Mouse (Mus musculus): ENCODE results near the gene Sez6l.

Sez6l gene

DNA sequence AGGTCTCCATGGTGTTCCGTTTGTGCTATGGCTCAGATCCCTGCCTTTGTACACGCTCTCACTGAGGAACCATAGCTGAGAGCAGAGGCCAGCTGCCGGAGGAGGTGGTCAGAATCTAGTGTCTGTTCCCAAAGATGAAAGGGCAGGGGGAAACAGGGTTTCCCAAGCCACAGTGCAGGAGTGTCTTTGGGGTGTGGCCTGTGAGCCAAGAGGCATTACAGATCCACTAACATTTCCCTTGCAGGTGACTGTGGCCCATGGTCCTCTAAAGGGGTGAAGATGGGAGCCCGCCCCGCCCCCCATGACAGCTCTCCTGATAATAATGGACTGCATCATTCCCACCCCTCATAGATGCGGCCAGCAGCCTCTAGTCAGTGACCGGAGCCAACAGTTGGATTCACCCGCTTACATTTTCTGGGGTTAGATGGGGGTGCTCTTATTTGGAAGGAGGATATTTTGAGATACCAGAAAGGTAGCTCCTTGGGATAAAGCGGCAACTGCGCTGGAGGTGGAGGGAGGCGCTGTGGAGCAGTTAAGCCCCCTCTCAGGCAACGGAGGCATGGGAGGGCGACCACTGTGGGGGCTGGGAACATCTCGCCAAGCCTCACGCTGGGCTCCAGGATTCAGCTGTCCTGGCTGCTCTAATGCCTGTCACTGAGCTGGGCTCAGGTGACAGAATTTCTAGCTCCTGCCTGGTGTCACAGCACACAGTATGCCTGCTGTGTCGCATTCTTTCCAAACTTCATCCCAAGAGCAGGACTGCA lies 43.5 kb downstream of the Sez6l start:
- no peak for DNase-seq (ENCODE audit: extremely low spot score)

DNA sequence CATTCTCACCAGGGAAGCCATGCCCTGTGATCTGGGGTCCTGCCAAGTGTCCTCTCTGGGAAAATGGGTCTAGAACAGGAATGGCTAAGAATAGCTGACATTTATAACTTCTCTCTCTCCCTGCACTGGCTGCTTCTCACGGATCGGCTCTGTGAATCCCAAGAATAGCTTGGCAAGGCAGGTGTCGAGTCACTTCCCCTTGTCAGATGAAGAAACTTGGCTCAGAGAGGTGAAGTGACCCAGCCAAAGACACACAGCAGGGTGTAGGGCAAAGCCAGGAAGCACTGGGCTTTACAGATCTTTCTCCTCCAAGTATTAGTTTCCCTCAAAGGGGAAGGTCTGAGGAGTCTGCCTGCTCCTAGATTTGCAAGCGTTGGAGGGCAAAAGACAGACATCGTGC lies 44.1 kb downstream of the Sez6l start:
- DNase-seq (ENCODE audit: extremely low spot score) = no peak

DNA sequence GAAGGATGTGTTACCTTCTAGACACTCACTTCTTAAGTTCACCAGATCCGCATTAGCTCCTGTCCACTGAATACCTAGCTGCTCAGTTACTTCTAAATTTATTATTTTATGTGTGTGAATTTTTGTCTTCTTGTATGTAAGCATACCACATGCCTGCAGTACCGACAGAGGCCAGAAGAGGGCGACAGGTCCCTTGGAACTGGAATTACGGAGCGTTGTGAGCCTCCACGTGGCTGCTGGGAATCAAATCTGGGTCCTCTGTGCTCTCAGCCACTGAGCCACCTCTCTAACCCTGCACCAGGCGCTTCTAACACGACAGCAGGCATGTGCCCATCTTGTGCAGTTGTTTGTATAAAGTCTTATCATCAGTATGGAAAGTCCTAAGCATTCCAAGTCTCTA lies 44.8 kb downstream of the Sez6l start:
- DNase-seq (ENCODE audit: extremely low spot score) = no peak

DNA sequence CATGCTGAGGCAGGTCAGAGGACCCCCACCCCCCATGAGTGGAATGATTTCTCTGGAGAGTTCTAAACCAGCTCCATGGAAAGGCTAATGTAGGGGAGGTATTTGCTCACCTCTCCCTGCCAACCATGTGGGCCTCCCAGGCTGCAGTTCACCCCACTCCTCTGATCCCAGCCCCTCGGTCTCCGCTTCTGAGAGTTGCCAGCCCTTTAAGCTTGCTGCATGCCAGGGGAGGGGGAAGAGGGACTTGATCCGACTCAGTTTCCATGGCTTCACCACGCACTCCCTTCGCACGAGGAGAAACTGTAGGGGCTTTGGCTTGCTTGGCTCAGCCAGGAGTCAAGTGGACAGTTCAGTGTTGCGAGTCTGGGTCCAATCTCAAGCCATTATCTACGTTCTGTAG lies 45.9 kb downstream of the Sez6l start:
- no peak for DNase-seq (ENCODE audit: extremely low spot score)

DNA sequence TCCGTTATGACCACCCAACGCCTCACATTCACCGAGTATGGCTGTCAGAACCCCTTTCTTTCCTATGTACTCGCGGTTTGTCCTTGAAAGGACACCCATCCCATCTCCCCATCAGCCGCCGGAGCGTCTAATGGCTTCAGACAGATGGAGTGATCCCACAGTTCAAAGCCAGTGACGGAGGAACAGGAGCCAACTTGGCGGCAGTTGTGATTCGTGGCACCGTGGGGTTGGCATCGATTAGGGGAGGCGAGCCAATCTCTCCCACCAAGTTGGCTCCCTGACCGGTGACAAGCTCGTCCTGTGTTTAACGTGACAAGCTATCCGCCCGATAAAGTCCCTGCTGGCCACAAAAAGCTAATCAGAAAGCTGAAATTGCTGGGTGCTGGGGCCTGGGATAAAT lies 50.0 kb downstream of the Sez6l start:
- no peak for DNase-seq (ENCODE audit: extremely low spot score)

DNA sequence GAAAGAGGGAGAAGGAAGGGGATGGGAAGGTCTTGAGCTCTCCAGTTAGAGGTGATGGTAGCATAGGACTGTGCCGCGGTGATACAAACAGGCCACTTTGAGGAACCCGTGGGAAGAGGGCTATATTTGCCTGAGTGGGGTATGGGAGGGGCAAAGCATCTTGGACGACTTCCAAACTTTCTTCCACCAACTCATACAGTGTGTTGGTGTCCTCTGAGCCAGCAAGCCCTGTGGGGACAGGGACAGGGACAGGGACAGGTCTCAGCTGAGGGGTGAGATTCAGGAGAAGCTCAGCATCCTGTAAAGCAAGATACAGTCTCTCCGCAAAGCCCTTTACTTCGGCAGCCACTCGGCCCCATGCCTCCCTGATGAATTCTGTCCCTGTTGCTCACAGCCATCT lies 50.5 kb downstream of the Sez6l start:
- no peak for DNase-seq (ENCODE audit: extremely low spot score)

DNA sequence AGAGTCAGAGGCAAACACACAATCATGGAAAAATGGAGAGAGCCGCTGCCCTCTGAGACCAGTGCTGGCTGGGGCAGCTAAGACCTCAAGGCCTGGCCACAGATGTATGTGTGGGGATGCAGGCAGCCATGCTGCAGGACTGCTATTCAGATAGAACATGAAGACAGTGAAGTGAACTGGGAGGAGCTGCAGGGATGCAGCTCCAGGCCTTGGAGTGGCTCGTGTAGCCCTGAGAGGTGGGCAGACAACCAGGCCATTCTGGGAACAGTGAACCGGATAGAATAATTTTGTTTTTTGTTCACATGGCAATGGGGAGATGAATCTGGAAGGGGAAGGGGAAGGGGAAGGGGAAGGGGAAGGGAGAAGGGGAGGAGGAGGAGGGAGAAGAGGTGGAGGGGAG lies 51.0 kb downstream of the Sez6l start:
- no peak for DNase-seq (ENCODE audit: extremely low spot score)

DNA sequence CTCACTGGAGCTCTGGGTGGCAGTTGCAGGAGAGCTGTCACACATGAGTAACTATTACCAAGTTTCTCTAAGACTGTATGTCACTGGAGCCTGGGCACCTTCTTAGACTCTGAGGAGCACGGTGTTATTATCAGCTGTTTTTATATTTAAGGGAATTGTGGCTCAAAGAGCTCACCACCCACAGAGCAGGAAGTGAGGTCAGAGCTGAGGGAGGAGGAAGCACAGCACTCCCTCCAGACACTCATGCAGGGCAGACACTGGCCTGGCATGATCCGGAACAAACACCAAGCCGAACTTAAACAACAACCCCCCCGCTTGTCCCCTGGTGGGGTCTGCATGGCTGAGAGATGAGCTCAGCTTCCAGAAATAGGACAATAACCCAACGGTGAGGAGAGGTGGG lies 51.7 kb downstream of the Sez6l start:
- no peak for DNase-seq (ENCODE audit: extremely low spot score)

DNA sequence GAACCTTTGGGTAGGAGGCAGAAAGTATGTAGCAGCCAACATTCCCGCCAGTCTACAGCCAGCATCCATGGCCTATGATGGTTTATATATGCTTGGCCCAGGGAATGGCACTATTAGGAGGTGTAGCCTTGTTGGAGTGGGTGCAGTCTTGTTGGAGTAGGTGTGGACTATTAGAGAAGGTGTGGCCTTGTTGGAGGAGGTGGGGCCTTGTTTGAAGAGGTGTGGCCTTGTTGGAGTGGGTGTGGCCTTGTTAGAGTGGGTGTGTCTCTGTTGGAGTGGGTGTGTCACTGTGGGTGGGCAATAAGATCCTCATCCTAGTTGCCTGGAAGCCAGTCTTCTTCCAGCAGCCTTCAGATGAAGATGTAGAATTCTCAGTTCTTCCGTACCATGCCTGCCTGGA lies 53.2 kb downstream of the Sez6l start:
- no peak for DNase-seq (ENCODE audit: extremely low spot score)

DNA sequence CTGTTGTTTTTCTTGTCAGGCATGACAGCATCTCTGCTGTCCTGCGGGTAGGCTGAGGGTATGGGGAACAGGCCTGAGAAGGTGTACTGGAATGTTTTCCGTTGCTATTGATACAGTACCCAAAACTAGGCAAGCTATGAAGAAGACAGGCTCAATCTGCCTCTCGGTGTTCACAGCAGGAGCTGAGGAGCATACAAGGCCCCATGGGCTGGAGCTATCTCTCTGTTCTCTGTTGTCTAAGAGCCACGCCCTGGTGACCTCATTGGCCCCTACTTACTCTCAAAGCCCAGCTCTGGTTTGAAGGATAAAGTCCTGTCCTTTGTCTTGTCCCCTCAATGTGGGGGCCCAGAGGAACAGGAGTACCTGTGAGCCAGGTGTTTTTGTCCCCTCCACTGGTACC lies 53.7 kb downstream of the Sez6l start:
- DNase-seq (ENCODE audit: extremely low spot score) = no peak

DNA sequence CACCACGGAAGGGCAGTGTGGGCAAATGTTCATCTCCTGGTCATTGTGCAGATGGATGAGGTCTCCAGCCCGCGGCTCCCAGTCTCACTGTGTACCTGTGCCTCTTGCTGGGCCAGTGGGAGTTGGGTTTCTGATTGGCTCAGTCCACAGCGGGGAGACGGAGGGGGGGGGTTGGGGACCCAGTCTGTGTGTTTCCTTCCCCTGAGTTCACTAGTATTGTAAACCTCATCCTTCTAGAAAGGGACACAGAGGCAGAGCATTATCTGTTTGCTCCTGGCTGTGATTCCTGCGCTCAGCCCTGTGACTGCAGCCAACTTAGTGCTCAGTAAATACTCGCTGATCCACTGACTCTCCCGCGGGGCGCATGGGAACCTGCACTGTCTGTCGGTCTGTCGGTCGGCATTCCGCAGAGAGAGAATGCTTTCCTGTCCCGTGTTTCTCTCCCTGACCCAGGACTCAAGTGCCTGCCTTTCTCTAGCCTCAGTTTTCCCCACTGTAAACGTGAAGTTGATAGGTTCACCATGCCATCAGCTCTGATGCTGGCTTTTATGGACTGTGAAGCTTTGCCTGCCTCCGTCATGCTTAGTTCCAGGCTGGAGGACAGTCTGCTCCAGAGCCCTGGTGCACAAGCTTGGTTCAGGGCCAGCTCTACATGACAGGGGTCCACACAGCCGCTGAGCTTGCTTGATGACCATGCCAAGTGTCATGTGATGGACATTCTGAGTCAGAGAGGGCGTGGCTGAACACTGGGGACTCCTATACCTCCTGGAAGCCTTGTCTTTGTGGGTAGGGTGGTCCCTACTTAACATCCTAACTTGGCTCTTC lies 55.1 kb downstream of the Sez6l start:
- DNase-seq (ENCODE audit: extremely low spot score) = no peak

DNA sequence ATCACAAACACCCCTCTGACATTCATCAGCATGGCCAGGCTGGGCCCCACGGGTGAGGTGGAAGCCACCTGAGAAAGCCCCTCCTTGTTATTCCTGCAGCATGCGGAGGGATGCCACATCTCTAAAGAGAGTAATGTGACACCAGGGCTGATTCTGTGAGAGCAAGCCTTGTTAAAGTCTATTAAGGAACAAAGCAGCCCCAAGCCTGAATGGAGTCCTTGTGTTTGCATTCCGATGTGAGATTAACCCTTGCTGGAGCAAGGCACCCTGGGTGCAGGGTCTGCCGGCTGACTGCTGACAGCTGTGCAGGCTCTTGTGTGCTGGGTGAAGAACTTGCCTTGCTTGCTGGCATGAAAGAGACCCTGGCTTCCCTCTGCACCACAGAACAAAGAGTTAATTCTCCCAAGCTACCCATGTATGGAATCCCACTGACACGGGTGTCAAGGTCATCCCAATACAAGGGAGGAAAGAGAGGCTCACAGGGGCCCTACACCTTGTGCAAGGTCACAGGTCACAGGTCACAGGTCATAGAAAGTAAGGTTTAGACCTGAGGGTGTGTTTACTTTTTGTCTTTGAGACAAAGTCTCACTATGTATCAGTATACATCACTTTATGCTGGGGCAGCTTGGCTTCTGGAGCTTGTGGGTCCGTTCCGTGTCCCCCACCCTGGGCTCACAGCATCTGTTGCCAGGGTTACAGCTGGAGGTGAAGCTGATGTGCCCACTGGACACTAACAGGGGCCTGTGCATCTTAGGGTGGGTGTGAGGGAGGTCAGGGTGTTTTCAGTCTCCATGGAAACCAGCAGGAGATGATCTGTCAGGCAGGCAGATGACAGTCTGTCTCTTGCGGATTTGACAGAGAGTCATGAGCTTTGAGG lies 55.9 kb downstream of the Sez6l start:
- peak; percentile 78 for DNase-seq (ENCODE audit: extremely low spot score)

DNA sequence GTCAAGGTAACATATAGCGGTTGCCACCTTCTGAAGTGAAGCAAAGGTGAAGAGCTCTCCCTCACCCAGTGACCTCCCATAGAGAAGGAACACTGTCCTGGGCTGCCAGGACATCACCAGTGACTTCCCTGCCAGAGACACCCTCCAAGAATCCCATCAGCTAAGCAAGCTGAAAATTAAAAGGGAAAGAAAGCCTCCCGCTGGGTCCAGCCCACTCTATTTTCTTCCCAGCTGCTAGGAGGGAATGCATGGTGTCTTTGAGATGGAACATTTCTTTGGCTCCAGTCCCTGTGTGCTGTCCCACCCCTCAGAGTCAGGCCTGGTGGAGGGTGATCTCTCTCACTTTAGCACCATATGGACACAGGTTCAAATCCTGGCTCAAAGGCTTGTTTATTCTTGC lies 58.2 kb downstream of the Sez6l start:
- no peak for DNase-seq (ENCODE audit: extremely low spot score)

DNA sequence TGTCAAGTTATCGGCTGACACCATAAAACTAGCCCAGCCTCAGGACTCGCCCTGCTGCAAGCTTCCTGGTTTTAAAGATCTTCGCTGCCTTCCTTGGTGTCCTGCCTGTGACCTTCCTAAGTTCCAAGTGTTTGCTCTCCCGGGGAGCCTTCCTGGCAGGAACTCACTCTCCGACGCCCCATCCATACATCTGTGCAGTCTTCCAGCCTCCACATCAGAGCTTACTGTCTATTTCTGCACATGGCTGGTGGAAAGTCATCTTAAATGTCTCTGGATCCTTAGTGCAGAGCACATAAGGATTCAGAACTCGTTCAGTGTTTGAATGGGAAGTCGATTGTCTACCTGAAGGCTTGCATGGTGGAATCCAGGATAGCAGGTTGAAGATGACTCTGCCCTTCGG lies 59.5 kb downstream of the Sez6l start:
- no peak for DNase-seq (ENCODE audit: extremely low spot score)

DNA sequence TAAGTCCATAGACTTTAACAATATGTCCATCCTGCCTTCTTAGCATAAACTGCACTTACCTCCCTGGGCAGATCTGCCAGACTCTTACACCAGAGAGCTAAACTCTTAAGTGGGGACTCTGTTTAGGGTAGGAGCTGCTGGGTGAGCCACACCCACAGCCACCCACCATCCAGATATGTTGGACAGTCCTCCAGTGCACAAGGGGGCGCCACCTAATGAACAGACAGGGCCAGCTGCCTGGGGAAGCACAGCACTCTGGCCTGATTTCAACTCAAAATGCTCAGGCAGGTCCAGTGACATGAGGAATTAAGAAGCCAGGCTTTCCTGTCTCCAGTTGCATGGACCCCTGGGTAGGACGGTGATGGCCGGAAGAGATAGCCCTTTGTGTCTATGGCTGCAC lies 60.5 kb downstream of the Sez6l start:
- DNase-seq (ENCODE audit: extremely low spot score) = no peak

DNA sequence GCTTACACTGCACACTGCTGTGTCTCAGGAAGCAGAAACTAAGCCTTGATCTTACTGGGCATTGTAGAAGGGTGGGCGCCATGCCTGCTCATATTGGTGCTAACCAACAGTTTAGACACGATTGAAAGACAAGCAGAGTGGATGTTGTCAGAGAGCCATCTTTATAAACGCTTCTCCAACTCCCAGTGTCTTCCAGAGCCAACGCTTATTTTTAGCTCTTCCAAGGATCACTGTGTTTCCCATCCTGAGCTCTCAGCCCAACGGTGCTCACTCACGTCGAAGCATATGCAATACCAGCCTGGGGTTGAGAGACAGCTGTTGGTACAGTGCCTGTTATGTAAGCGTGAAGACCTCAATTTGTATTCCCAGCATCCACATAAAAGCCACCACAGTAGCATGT lies 66.6 kb downstream of the Sez6l start:
- DNase-seq (ENCODE audit: extremely low spot score) = no peak

DNA sequence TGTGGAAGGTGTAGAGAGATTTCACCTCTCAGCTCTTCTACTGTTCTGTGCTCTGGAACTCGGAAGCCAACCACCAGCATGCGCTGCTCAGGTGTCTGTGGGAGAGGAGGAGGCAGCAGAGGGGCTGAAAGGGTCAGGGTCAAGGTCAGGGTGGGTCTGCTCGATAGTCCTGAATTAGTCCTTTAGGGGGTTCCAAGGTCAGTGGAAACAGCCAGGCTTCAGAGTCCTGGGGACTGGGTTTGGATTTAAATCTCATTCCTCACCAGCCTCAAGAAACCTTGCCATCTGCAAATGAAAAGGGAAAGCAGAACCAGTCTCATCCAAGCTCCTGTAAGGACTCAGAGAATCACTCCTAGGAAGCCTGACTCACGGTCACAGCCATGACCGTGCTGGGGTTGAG lies 67.1 kb downstream of the Sez6l start:
- no peak for DNase-seq (ENCODE audit: extremely low spot score)

DNA sequence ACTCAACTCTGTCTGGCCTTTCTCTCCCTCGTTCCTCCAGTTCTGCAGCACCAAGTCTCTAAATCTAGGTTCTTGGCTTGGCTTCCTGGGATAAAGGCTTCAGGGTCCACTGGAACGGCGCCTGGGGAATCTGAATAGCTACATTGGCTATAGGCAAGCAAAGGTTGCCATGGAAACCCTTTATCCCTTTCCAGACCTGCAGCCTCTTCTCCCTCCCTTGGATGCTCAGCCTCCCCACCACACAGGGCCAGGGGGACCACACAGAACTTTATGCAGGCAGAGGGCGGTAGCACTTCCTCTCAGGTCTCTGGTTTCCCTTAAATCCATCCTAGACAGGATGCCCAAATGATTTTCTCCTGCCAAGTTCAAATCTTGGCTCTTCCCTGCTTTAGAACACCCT lies 71.4 kb downstream of the Sez6l start:
- DNase-seq (ENCODE audit: extremely low spot score) = no peak

DNA sequence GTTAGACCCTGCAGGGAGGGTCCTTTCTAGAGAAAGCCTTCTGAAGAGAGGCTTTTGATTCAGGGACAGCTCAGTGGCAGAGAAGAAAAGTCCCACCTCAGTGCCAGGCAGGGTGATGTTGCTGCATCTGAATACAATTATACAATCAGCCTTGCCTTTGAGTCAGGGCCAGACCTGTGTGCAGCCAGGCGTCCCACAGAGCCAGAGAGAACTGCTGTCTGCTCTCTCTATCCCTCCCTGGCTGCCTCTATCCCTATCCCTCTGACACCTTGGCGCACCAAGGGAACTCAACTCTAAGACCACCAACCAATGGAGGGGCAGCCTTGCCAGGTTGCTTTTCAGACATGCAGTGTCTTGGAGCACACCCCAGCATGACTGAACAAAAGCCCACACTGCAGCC lies 75.6 kb downstream of the Sez6l start:
- no peak for DNase-seq (ENCODE audit: extremely low spot score)

DNA sequence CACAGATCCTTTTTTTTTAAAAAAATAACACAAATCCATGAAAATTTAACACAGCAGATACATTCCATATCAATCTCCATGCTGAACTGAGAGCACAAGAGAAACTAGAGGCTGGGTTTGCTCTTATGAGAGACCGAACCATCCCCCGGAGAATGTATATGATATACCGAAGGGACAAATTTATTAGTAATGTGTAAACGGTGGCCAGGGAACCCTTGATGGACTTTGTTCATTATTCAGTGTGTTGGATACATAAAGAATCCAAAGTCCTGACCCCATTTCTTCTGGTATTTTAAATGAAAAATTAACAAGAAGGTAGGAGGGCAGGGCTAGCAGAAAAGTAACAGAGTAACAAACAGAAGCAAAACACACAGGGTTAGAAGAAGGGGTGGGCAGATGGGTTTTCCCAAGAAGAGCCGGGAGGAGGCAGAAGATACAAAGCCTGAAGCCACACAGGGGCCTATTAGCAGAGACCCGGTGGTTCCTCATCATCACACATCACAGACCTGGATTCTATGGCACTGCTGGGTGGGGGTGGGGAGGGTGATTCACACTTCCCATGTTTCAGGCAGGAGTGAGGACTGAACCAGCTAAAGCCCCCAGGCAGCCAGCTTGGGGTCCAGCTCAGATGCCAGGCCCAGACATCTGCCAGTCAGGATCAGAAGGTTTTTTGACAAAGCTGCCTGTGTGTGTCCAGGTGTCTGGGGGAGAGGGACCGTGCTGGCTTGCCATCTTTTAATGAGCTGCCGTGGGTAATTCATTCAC lies 76.9 kb downstream of the Sez6l start:
- DNase-seq (ENCODE audit: extremely low spot score) = no peak
